Mouse (Mus musculus): ENCODE results near the gene Gm10447. TPM values are rescaled to one million over a fixed set of nuclear protein-coding genes. Genes with fewer than 3 reads are reported as not detected.

Gm10447 gene
- total RNA-seq, 2 experiments from 2014 or later = not detected

DNA sequence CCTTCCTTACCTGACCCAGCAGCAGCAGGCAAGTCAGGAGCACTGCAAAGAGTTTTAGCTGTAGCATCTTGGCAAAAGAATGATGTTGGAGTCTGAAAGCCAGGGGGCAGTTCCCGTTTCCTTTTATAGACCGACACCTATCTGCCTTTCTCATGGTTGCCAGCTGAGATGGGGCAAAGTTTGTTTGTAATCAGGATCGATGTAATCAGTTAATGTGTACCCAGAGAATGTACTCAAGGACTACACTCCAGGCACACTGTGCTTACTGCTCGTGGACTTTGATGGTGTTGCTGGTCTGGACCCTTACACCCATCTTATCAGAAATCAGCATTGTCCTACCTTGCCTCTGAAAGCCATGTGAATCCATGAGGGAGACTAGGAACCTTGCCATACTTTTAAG is 33.9 kb downstream of the Gm10447 start, which contains the start of gene Leap2:
Leap2 (minus strand) TSS at position 135 of the 400 bp plus-strand sequence.
- no peak for ATAC-seq (replicated peaks; ENCODE audit: low FRiP score, poor library complexity, severe bottlenecking)

DNA sequence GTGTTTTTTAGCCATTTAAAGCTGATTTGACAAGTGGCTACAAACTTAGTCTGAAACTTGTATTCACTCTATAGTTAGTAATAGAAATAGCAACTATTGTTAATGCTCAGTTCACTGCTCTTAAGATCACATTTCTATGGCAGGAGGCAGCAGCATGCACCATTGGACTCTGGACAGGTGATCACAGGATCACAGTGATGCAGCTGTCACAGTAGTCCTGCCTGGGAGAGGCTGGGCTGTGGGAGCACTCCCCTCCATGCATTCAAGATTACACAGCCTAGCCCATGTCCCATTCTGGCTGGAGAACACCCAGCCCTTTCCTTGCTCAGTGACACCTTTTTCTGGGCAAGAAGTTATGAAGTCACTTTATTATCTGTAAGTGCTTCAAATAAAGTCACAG is 38.9 kb downstream of the Gm10447 start:
- ATAC-seq (replicated peaks; ENCODE audit: low FRiP score, poor library complexity, severe bottlenecking) = no peak

DNA sequence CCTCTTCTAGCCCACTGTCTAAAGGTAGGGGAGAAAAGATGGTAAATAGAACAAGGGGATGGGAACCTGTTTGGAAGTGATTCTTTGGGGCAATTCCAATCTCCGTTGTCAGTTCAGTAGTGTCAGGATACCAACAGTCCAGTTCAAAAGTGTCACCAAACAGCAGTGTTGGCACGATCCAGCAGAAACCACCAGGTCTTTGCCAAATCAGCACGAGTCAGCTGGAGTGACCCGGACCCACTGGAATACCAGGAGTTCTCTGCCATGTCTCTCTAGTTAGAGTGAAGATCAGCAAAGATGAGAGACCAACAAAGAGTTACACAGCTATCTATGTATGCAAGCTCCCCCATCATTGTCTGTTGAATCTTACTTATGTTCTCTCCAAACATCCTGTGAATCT is 43.0 kb downstream of the Gm10447 start:
- no peak for ATAC-seq (replicated peaks; ENCODE audit: low FRiP score, poor library complexity, severe bottlenecking)

DNA sequence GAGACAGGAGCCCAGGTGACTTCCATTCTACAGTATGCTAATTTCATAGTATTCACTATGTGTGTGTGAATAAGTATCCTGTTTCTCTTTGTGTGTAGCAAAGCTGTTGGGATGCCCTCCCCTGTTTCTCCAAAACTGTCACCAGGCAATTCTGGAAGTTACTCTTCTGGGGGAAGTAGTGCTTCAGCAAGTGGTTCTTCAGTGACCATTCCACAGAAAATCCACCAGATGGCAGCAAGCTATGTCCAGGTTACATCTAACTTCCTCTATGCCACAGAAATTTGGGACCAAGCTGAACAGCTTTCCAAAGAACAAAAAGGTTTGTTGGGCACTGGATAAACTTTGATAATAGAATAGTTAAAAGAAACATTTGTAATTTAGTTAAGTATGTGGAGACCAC is 45.2 kb downstream of the Gm10447 start:
- no peak for ATAC-seq (replicated peaks; ENCODE audit: low FRiP score, poor library complexity, severe bottlenecking)

Other genes with a start within 250 kb of the Gm10447 start
- gene Hspa4, start 156.7 kb downstream of the Gm10447 start, total RNA-seq (2015; ENCODE audit: low replicate concordance) = 40.9 and 48.5 TPM in 2 replicates
- gene Hspa4, start 156.7 kb downstream of the Gm10447 start, total RNA-seq (2017; ENCODE audit: low replicate concordance) = 93.7 and 111 TPM in 2 replicates
- gene Zcchc10, start 132.4 kb downstream of the Gm10447 start, total RNA-seq (2015; ENCODE audit: low replicate concordance) = 7.9 and 13.6 TPM in 2 replicates
- 0.94 and 2.0 TPM in 2 replicates for gene Zcchc10, start 132.4 kb downstream of the Gm10447 start, total RNA-seq (2017; ENCODE audit: low replicate concordance)
- gene Aff4, start 106.3 kb downstream of the Gm10447 start, total RNA-seq (2015; ENCODE audit: low replicate concordance) = 32.2 and 50.3 TPM in 2 replicates
- gene Aff4, start 106.3 kb downstream of the Gm10447 start, total RNA-seq (2017; ENCODE audit: low replicate concordance) = 12.0 and 25.4 TPM in 2 replicates
- gene Leap2, start 33.9 kb downstream of the Gm10447 start, total RNA-seq (2015; ENCODE audit: low replicate concordance) = not detected in 2 replicates
- not detected in 2 replicates for gene Leap2, start 33.9 kb downstream of the Gm10447 start, total RNA-seq (2017; ENCODE audit: low replicate concordance)
- gene Uqcrq, start 26.3 kb downstream of the Gm10447 start, total RNA-seq (2015; ENCODE audit: low replicate concordance) = 24.5 and 74.4 TPM in 2 replicates
- gene Uqcrq, start 26.3 kb downstream of the Gm10447 start, total RNA-seq (2017; ENCODE audit: low replicate concordance) = 7.6 and 16.6 TPM in 2 replicates
- gene Gdf9, start 26.1 kb downstream of the Gm10447 start, total RNA-seq (2015; ENCODE audit: low replicate concordance) = not detected in 2 replicates
- gene Gdf9, start 26.1 kb downstream of the Gm10447 start, total RNA-seq (2017; ENCODE audit: low replicate concordance) = not detected in 2 replicates
- not detected in 2 replicates for gene Shroom1, start 95 bp upstream of the Gm10447 start, total RNA-seq (2015; ENCODE audit: low replicate concordance)
- gene Shroom1, start 95 bp upstream of the Gm10447 start, total RNA-seq (2017; ENCODE audit: low replicate concordance) = not detected in 2 replicates
- gene Gm9837, start 13.4 kb upstream of the Gm10447 start, total RNA-seq (2015; ENCODE audit: low replicate concordance) = not detected in 2 replicates
- gene Gm9837, start 13.4 kb upstream of the Gm10447 start, total RNA-seq (2017; ENCODE audit: low replicate concordance) = not detected in 2 replicates
- 2.3 and 2.5 TPM in 2 replicates for gene Gm9945, start 23.1 kb upstream of the Gm10447 start, total RNA-seq (2015; ENCODE audit: low replicate concordance)
- 5.2 and 6.7 TPM in 2 replicates for gene Gm9945, start 23.1 kb upstream of the Gm10447 start, total RNA-seq (2017; ENCODE audit: low replicate concordance)
- 178 and 210 TPM in 2 replicates for gene Sowaha, start 23.2 kb upstream of the Gm10447 start, total RNA-seq (2015; ENCODE audit: low replicate concordance)
- gene Sowaha, start 23.2 kb upstream of the Gm10447 start, total RNA-seq (2017; ENCODE audit: low replicate concordance) = 298 and 357 TPM in 2 replicates
- gene Sept8, start 62.1 kb upstream of the Gm10447 start, total RNA-seq (2015; ENCODE audit: low replicate concordance) = 28.1 and 29.9 TPM in 2 replicates
- gene Sept8, start 62.1 kb upstream of the Gm10447 start, total RNA-seq (2017; ENCODE audit: low replicate concordance) = 31.2 and 60.5 TPM in 2 replicates
- gene Kif3a, start 110.3 kb upstream of the Gm10447 start, total RNA-seq (2015; ENCODE audit: low replicate concordance) = 1.3 and 4.4 TPM in 2 replicates
- gene Kif3a, start 110.3 kb upstream of the Gm10447 start, total RNA-seq (2017; ENCODE audit: low replicate concordance) = 2.8 and 5.2 TPM in 2 replicates
- gene Il4, start 161.6 kb upstream of the Gm10447 start, total RNA-seq (2015; ENCODE audit: low replicate concordance) = not detected in 2 replicates
- 1.1 TPM in 1 of 2 replicates, not detected in the other for gene Il4, start 161.6 kb upstream of the Gm10447 start, total RNA-seq (2017; ENCODE audit: low replicate concordance)
- gene Il13, start 177.6 kb upstream of the Gm10447 start, total RNA-seq (2015; ENCODE audit: low replicate concordance) = not detected in 2 replicates
- not detected in 2 replicates for gene Il13, start 177.6 kb upstream of the Gm10447 start, total RNA-seq (2017; ENCODE audit: low replicate concordance)